Mouse (Mus musculus) cerebellum, adult 2 months (tissue): ENCODE data around the gene Ccnd3.

Source experiments
- CTCF ChIP-seq: fragments of 200-500 bp; IDR thresholded peaks from 2 replicates; pipeline ENCODE4 v1.5.1; 2011; ENCODE audit warnings: low read depth, mild to moderate bottlenecking, control low read depth, low read length, moderate library complexity, borderline replicate concordance; ENCODE audit not compliant: insufficient read depth
- POLR2A ChIP-seq: fragments of 200-500 bp; IDR thresholded peaks from 2 replicates; pipeline ENCODE4 v1.6.1; 2011; ENCODE audit warnings: low read length, control low read depth, borderline replicate concordance; ENCODE audit not compliant: insufficient read depth

- TF ChIP-seq CTCF (peak; percentile 34; the same call in 1 of the 2 replicates), POLR2A (no peak)
These were observed 141.8 kb downstream of the Ccnd3 start for GRCm38 (mm10) chr17:47646683-47647082.
